Comparison of ENCODE assay signal across 10 mouse cellular contexts in the genomic region with DNA sequence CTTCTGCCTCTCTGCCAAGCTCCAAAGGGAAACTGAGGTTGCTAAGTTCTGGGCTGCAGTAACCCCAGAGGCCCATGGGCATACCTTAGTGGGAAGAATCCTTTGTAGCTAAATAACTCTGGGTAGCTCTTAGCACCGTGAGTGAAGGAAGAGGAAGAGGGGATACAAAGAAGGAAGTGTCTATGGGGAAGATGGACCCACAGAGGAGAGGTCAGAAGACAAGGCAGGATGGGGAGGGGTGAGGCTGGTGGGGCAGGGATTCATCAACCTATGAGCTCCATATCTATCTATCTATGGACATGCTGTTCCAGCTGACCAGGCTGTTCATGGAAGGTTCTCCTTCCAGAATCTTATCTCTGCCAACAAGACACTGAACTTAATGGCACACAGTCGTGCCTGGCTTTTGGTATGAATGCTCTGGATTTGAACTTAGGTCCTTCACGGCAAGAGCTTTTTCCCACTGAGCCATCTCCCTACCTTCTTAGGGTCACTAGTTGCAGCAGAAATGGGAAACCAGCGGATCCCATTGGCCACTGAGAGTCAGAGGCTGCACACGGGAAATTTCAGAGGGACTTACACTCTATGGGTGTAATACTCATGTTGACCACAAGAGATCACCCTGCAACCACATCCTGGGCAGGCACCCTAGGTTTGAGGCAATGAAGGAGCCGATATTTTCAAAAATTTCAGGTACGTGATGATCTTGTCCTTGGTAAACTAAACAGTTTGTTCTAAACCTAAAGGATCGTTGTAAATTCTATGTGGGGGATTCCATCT. TPM values are rescaled to one million over a fixed set of nuclear protein-coding genes. Genes with fewer than 3 reads are reported as not detected.
A peak's percentile ranks its signal among the peaks of the same experiment; 100 is the strongest.
DNase-seq lines count a peak whose midpoint lies in the region; ATAC-seq and TF ChIP-seq lines count a peak whose summit lies in the region.
"Had no signal": no experiment of that assay in that cellular context is flagged by ENCODE, and none has a peak within 500 bp of the region (broad histone marks: within the 10 kb centered on the region; RNA-seq: fewer than 3 reads in every experiment).

No protein-coding gene starts in this region.

- no peaks in the 10 kb centered on the region for H3K36me3 ChIP-seq in G1E (replicated peaks)
- no peaks in the 10 kb centered on the region for H3K36me3 ChIP-seq in embryonic facial prominence, embryonic 10.5 days (replicated peaks)
- no peaks in the 10 kb centered on the region for H3K36me3 ChIP-seq in midbrain, postnatal 0 days (ENCODE audit: insufficient read depth, low read length)
- H3K36me3 ChIP-seq: embryonic facial prominence, embryonic 15.5 days; limb, embryonic 13.5 days had no signal

- H3K9ac ChIP-seq in midbrain, postnatal 0 days (replicated peaks; ENCODE audit: low read length, poor library complexity, severe bottlenecking): no peak overlapping the region
- H3K9ac ChIP-seq: embryonic facial prominence, embryonic 15.5 days; limb, embryonic 13.5 days had no signal

- peak; percentile 77 for TF ChIP-seq CTCF in G1E (IDR thresholded peaks at IDR 0.05; ENCODE audit: low read depth, low read length)
- TF ChIP-seq CTCF in midbrain, postnatal 0 days (IDR thresholded peaks at IDR 0.05): peak; percentile 97

- 0 out of 2 replicates have a peak, but pooled peaks have one; percentile 26 for ATAC-seq in G1E (ENCODE audit: extremely low read depth, insufficient number of reproducible peaks, low FRiP score, poor library complexity, severe bottlenecking)
- ATAC-seq in midbrain, postnatal 0 days (ENCODE audit: low FRiP score): 0 out of 2 replicates have a peak, but pooled peaks have one; percentile 62

- H3K4me2 ChIP-seq in midbrain, postnatal 0 days (ENCODE audit: low read depth, low read length, poor library complexity, severe bottlenecking): no peak overlapping the region
- H3K4me2 ChIP-seq: embryonic facial prominence, embryonic 15.5 days; limb, embryonic 13.5 days had no signal

- H3K27me3 ChIP-seq in G1E (ENCODE audit: insufficient read depth, low read length): peaks cover 36% of the 10 kb centered on the region
- peaks cover 69% of the 10 kb centered on the region for H3K27me3 ChIP-seq in embryonic facial prominence, embryonic 10.5 days (replicated peaks; ENCODE audit: low read depth, poor library complexity, severe bottlenecking)
- peaks cover 32% of the 10 kb centered on the region for H3K27me3 ChIP-seq in midbrain, postnatal 0 days (ENCODE audit: insufficient read depth, low read length)

- H3K27ac ChIP-seq in embryonic facial prominence, embryonic 10.5 days (replicated peaks): no peak overlapping the region
- H3K27ac ChIP-seq in midbrain, postnatal 0 days (ENCODE audit: low read depth, low read length): no peak overlapping the region
- H3K27ac ChIP-seq: embryonic facial prominence, embryonic 15.5 days; limb, embryonic 13.5 days had no signal

- H3K4me3 ChIP-seq in G1E (ENCODE audit: low read depth, low read length): no peak overlapping the region
- no peak overlapping the region for H3K4me3 ChIP-seq in embryonic facial prominence, embryonic 10.5 days
- no peak overlapping the region for H3K4me3 ChIP-seq in midbrain, postnatal 0 days (ENCODE audit: low read depth, low read length)
- H3K4me3 ChIP-seq: embryonic facial prominence, embryonic 15.5 days; limb, embryonic 13.5 days had no signal

- H3K4me1 ChIP-seq in G1E (ENCODE audit: insufficient read depth, low read depth, low read length): peaks cover 73% of the 10 kb centered on the region
- H3K4me1 ChIP-seq in embryonic facial prominence, embryonic 10.5 days: peaks cover 62% of the 10 kb centered on the region
- 0 out of 2 replicates have a peak, but pooled peaks cover 3% of the 10 kb centered on the region for H3K4me1 ChIP-seq in midbrain, postnatal 0 days (ENCODE audit: insufficient read depth, low read length)

- intact Hi-C loops in heart, postnatal 14 days (cut with DNase I): loop anchor here (1.0 to 10.0 kb wide), 3 partner anchors 275 to 783 kb away; no protein-coding TSS in a partner anchor
- intact Hi-C loops in heart, postnatal 25 days (cut with DNase I): loop anchor here (1.0 to 5.0 kb wide), 3 partner anchors 298 to 693 kb away; partner anchors contain the start of gene Diras2

- H3K9me3 ChIP-seq in G1E (replicated peaks): no peaks in the 10 kb centered on the region
- no peaks in the 10 kb centered on the region for H3K9me3 ChIP-seq in embryonic facial prominence, embryonic 10.5 days
- no peaks in the 10 kb centered on the region for H3K9me3 ChIP-seq in midbrain, postnatal 0 days (ENCODE audit: low read length)
- H3K9me3 ChIP-seq: embryonic facial prominence, embryonic 15.5 days; limb, embryonic 13.5 days had no signal

- 22% methylated on average over 8 of the region's 8 CpGs for WGBS in embryonic facial prominence, embryonic 10.5 days
- 20% methylated on average over 8 of the region's 8 CpGs for WGBS in midbrain, postnatal 0 days

- DNase-seq in heart, postnatal 14 days: peak; percentile 19 to 58
- DNase-seq in heart, postnatal 25 days (ENCODE audit: low spot score): no peak
- peak; percentile 79 for DNase-seq in 416B (ENCODE audit: low read depth)
- peak; percentile 32 for DNase-seq in G1E (ENCODE audit: low spot score)
- peak; percentile 43 for DNase-seq in embryonic facial prominence, embryonic 10.5 days (ENCODE audit: low spot score)
- DNase-seq in kidney, postnatal 14 days: peak; percentile 59
- peak; percentile 79 for DNase-seq in midbrain, postnatal 0 days (ENCODE audit: low spot score)
- DNase-seq in ovary, postnatal 36 days (ENCODE audit: low spot score): no peak

RNA-seq across cellular contexts. Expression of gene Gadd45g, which starts 7.0 kb away (rescaled TPM):
- total RNA-seq in heart, postnatal 14 days (2021): 10 to 100 TPM; 31.7 to 32.6 TPM
- total RNA-seq in heart, postnatal 25 days (2021): 10 to 100 TPM; 11.6 to 21.6 TPM
- total RNA-seq in G1E (2014; fragmentation: Nextera tagmentation): 6.6 and 8.1 TPM in 2 replicates
- total RNA-seq in G1E (2017): 28.7 and 32.6 TPM in 2 replicates
- polyA plus RNA-seq in G1E (2012): 13.2 and 13.6 TPM in 2 replicates
- polyA plus RNA-seq in embryonic facial prominence, embryonic 10.5 days (2016; fragmentation: Nextera tagmentation; extraction: Ambion mirVana): 61.5 and 75.2 TPM in 2 replicates
- 7.3 and 10.3 TPM in 2 replicates for total RNA-seq in midbrain, postnatal 0 days (2014; rRNA removed)
- polyA plus RNA-seq in midbrain, postnatal 0 days (2015; fragmentation: Nextera tagmentation; extraction: Ambion mirVana): 20.4 and 23.3 TPM in 2 replicates

RNA-seq across cellular contexts. Expression of gene Sema4d, which starts 45.9 kb away (rescaled TPM):
- 10 to 100 TPM; 78.3 to 78.4 TPM for total RNA-seq in heart, postnatal 14 days (2021)
- 10 to 100 TPM; 61.6 to 70.0 TPM for total RNA-seq in heart, postnatal 25 days (2021)
- total RNA-seq in G1E (2014; fragmentation: Nextera tagmentation) (62.1 and 66.9 TPM in 2 replicates), G1E (2017) (15.6 and 17.3 TPM in 2 replicates)
- polyA plus RNA-seq in G1E (2012): 58.6 and 64.7 TPM in 2 replicates
- 6.8 and 7.8 TPM in 2 replicates for polyA plus RNA-seq in embryonic facial prominence, embryonic 10.5 days (2016; fragmentation: Nextera tagmentation; extraction: Ambion mirVana)
- total RNA-seq in midbrain, postnatal 0 days (2014; rRNA removed): 19.3 and 19.8 TPM in 2 replicates
- polyA plus RNA-seq in midbrain, postnatal 0 days (2015; fragmentation: Nextera tagmentation; extraction: Ambion mirVana): 13.6 and 13.7 TPM in 2 replicates

Comparison
In these comparisons a context has a peak if more than half of its experiments do, and no peak if none do; other contexts are left out.
1. DNase-seq: peak in heart, postnatal 14 days (2 of 2), 416B (single experiment), G1E (single experiment), embryonic facial prominence, embryonic 10.5 days (single experiment), kidney, postnatal 14 days (single experiment) and midbrain, postnatal 0 days (single experiment); none in heart, postnatal 25 days (single experiment) and ovary, postnatal 36 days (single experiment).